Mouse (Mus musculus) urinary bladder, postnatal 4 days (tissue): ENCODE measurements around the gene Cd83.

Experiments used
- DNase-seq, 2 experiments: peaks; one replicate each; pipeline ENCODE4 v3.0.0; 2021 to 2022; ENCODE audit warnings: low spot score in 2 of 2

Cd83 gene

DNA sequence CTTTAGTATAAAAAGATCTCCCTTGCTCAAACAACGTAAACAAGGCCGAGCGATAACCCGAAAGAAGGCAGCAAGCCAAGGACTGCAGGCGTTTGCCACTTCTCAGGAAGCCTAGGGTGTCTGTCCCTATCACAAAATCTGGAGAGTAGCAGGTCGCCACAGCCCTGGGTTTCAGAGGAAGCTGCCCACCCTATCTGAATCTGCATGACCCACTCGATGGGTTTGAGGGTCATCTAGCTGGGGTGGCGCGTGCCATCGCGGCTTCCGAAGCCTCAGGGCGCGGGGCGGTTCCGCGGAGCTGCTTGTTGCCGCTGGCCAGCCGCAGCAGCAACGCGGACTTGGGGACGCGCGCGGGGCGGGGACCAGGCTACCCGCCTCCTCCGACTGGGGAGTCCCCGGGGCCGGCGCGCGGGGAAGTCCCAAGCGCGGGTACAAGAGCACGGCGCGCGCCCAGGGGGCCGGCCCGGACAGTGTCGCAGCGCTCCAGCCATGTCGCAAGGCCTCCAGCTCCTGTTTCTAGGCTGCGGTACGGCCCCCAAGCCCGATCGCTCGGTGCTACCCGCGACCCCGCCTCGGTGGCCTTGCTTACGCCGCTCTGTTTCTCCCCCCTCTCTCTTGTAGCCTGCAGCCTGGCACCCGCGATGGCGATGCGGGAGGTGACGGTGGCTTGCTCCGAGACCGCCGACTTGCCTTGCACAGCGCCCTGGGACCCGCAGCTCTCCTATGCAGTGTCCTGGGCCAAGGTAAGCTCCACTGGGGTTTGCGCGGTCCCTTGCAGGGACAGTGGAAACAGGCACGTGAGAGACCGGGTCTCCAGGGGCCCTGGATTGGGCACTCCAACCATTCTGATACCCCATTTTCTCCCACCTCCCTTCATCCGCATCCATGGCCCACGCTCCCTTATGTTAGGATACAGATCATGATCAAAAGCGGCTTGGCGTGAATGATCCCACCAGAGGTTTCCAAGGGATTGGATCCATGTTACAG, at the start of gene Cd83:
TSS of gene Cd83 (plus strand) at position 51 of the 987 bp plus-strand sequence.
- peak in 1 of 2 experiments; percentile 35 for DNase-seq

DNA sequence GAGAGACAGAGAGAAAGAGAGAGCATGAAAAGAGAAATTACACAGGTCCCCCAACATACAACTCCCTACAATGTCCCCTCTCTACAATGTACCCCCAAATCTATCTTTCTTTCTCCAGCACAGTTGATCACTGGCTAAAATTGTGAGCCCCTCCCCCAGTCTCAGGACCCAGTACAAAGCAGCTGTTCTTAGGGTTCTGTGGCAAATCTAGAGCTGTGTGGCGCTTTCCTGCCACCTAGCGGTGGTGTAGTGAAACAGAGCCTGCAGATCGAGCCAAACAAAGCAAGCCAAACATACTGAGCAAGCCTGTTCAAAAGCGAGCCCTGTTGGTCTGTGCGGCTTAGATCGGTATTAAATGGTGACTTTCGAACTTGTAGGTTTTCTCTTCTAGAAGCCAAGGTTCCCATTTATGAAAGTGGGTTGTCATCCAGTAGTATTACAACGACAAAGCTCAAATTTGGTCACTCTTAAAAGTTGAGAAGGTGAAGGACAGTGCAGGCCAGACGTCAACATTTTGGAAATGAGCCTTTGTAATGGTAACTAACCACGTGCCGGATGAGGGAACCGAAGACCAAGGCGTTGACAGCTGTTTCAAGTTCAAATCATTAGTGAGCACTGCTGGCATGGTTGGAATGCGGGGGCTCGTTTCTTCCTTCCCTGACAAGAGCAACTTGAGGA, 44.8 kb upstream of the Cd83 start:
- peak; percentile 66 to 70 for DNase-seq

DNA sequence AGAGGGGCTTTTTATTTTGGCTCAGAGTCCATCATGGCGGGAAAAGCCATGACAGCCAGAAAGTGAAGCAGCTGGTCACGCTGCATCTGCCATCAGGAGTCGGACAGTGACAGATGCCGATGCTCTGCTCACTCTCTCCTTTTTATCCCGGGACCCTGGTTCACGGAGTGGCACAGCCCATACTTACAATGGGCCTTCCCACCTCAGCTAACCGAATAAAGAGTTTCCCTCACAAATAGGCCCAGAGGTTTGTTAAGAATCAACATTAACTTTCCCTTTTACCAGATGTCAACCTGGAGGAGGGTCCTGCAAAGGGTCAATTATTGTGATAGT, 44.3 kb upstream of the Cd83 start:
- no peak for DNase-seq

DNA sequence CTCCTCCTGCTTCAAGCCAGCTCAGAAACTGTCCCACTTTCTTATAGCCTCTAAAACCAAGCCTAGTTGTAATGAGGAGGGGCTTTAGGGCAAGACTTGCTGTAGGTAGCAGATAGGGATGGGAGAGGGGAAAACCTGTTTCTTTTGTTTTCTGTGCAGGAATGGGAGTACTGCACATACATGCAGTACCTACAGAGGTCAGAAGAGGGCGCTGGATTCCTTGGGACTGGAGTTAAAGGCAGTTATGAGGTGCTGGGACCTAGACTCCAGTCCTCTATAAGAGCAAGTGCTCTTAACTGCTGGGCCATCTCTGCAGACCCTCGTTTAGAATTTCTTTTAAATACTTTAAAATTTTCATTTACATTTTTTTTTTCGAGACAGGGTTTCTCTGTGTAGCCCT, 41.9 kb upstream of the Cd83 start:
- no peak for DNase-seq

DNA sequence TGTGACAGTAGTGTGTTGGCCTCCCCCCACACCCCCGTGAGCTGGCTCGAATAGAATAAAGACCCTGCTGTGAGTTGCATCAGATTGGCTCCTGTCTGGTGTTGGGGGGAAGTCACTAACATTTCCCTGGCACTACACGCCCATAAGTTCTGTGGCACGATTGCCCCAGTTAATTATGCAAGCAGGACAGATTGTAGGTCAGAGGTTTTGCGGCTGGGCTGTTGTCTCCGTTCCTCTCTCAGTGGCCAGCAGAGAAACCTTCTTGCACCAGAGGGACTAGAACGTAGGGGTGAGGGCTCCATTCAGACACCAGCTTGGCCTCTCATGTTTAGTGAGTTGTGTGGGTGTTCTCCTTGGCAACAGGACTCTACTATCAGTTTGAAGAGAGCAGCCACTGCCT, 40.3 kb upstream of the Cd83 start:
- no peak for DNase-seq

DNA sequence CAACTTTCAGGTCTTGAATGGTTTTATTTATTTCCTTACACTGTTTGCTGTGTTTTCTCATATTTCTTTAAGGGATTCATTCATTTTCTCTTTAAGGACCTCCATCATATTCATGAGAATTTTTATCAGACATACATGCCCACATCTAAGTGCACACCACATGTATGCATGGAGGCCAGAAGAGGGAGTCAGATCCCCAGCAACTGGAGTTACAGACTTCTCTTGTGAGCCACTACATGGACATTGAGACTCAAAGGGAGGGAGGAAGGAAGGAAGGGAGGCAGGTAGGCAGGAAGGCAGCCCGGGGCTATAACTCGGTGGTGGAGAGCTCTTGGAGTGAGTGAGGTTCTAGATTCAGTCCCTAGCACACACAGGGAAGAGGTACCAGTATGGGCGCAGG, 34.3 kb upstream of the Cd83 start:
- DNase-seq, result no peak

DNA sequence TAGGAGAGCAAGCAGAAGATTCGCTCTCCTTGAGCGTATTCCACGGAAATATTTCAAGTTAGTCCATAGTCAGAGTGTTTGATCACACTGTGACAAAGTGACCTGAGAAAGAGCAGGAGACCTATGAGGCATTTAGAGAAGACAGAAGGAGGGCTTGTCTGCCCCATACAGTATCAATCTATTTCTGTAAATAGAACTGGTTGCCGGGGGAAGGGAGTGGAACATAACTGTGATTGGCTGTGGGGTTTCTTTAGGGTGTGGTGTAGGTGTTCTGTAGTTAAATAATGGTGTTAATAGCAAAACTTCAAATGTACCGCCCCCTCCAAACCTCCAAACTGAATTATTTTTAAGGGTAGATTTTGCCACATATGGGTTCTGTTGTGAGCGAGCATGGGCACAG, 33.6 kb upstream of the Cd83 start:
- DNase-seq, result no peak

DNA sequence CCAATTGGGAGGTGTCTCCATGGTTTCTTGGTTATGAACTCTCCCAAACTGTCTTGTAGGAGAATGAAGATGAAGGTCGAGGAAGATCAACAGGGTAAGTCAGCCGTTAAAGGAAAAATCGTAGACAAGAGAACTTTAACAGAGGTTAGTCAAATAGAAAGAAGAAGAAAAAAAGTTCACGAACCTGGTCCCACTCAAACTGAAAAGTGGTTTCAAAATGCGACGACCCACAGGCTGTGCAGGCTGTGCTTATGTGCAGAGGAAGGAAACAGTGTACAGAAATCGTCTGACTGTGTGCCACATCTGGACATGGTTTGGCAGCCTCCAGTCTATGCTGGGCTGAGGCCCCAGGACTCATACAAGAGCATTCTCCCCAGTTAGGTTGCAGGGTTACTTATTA, 32.2 kb upstream of the Cd83 start:
- DNase-seq, result no peak

DNA sequence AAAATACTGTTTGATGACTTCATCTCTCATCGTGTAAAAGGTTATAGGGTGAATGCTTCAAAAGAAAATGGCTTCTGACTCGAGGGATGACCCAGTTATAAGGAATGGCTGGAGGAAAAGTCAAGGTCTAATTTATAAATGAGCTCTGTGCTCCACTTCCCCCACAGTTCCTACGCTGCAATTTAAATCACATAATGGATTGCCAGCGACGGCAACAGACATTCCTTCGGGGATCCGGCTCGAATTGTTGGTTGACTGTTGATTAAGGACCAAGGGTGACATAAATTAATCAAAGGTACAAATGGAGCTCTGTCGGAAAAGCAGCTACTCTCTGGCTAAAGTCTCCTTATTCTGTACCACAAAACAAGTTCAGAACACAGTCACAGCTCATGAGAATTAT, 30.9 kb upstream of the Cd83 start:
- DNase-seq, result no peak

DNA sequence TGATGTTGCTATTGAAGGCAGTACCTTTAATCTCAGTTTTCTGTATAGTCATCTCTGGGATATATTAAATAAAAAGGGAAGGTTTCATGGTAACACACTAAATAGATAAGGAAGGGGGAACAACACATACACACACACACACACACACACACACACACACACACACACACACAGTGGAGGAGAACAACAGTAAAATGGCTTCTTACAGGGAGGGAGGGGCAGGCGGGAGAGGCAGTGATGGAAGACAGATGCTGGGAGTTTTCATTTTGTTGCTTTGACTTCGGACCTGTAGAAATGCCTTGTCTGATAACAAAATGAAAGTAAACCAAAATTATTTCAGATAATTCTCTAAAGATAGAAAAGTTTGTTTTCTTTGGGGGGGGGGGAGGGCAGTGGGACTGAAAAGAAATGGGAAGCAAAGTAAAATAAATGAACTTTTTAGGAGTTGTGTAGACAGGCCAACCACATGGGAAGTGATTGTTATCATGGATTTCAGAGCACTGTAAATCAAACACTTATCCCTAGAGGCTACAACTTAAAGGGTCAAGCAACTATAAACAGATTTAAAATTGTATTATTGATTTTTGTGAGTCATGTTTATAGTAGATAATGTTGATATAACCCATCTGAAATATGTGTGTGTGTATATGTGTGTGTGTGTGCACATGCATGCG, 30.0 kb upstream of the Cd83 start:
- no peak for DNase-seq

DNA sequence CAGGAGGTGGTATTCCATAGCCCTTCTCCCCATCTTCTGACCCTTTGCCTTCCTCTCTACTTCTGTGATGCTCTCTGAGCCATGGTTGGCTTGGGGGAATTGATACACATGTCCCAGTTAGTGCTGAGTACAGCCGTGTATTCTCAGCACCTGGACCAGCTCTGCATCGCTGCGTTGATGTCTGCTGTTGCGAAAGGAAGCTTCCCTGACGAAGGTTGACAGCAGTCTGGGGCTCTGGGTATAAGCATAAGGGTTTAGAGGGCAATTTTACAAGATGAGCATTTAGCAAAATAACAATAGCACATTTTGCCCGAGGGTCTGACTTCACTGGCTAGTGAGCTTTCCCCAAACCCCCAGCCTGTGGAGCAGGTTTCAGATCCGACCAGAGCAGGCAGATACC, 29.0 kb upstream of the Cd83 start:
- DNase-seq, result no peak

DNA sequence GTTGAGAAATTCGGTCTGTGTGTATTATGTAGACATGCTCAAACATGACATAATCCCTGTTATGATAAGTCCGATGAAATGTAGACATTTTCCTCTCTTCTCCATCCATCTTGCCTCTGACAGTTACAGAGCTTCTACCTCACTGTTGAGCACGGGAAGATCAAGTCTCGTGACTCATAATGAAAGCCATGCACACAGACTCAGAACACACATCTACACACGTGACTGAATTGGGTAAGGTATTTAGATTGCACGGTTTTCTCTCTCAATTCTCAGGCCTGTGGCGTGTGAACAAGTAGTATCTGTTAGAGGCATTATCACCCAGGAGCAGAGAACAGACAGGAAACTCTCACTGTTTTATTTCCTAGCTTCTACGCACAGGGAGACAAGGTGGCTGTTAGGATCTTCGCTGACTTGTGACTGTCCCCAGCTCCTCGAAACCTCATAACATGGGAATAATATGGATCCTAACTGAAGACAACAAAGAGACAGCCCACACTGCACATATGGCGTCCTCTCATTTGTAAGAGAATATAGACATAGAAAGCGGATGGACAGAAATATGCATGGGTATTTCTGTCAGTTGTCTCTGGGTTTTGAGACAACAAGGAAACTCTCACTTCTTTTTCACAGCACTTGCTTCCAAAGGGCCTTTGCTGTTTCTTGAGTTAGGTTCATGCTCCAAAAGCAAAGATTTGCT, 23.3 kb upstream of the Cd83 start:
- no peak for DNase-seq

DNA sequence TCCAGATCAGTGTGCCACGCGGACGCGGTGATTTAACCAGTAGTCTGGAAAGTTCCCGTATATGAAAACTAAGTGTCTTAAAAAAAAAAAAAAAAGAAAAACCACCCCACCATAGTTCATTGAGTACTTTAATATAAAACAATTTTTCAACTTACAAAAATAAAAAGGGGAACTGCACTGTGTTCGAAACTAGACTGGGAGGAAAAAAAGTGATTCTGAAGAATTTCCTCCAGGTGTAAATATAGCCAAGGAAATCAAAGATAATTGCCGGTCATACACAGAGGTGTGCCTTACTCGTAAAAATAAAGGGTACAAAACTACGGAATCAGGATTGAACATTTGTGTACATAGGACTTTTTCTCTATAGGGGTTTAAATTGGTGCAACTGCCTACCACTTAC, 21.7 kb upstream of the Cd83 start:
- no peak for DNase-seq

DNA sequence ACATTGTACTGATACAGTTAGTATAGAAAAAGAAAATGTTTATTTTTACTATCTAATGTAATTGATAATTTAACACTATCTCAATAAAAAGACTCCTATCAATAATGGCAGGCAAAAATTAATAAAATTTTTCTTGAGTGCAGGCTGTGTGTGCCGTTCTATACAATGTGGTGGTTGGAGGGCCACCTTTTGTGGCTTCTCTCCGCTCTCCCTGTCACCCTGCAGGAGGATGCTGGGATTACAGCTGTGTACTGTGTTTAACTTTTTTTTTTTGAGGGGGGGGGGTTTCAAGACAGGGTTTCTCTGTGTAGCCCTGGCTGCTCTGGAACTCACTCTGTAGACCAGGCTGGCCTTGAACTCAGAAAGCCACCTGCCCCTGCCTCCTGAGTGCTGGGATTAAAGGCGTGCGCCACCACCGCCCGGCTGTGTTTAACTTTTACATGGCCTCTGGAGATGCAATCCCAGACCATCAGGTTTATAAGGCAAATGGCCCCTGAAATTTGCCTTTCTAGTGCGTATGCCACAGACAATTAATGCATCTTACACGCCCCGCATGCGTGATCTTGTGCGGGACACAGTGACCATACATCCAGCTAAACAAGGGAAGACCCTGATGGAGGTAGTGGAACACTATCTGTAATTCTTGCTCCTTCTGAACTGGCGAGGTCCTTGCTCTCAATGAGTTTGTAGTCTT, 21.1 kb upstream of the Cd83 start:
- no peak for DNase-seq

DNA sequence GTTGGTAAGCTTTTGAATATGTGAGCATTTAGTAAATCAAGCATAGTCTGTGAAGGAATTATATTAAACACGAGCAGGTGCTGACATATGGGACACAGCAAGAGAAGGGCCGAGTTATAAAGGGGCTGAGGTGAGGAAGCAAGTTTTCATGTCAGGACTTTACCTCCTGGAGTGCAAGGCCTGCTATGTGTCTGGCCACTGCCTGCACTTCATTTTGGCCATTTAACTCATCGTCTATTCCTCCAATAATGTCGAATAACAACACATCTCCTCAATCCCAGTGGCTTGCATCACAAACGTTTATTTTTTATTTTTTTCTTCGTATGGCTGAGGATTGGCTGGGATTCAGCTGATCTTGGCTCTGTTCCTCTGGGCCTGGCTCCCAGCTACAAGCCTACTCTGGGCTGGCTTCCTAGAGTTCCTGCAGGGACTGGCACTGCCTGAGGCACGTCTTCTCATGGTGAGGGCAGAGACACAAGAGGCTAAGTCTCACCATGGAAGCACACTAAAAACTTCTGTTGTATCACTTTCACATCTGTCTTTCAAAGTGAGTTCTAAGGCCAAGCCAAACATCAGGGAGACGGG, 20.5 kb upstream of the Cd83 start:
- DNase-seq, result no peak

DNA sequence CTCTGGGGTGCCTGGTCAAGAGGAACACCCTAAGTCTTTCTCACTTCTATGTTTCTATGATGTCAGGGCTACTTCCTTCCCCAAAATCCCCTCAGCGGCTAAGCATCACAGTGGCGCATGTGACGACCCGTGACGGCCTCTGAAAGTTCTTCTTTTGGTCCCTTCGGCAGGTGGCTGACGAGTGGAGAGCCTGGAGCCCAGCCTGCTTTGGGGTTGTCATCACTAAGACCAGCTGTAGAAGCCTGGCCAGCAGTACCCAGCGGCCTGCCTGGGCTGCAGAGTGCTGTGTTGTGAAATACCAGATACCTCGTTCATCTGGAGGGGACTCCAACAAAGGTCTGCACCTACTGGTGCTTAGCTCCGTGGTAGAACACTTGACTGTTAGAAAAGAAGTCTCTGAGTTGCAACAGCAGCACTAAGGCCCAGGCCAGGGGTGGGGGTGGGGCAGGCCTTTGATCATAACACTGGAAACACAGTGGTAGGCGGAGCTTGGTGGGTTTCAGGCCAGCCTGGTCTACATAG, 19.2 kb upstream of the Cd83 start:
- DNase-seq, result peak in 1 of 2 experiments; percentile 21

DNA sequence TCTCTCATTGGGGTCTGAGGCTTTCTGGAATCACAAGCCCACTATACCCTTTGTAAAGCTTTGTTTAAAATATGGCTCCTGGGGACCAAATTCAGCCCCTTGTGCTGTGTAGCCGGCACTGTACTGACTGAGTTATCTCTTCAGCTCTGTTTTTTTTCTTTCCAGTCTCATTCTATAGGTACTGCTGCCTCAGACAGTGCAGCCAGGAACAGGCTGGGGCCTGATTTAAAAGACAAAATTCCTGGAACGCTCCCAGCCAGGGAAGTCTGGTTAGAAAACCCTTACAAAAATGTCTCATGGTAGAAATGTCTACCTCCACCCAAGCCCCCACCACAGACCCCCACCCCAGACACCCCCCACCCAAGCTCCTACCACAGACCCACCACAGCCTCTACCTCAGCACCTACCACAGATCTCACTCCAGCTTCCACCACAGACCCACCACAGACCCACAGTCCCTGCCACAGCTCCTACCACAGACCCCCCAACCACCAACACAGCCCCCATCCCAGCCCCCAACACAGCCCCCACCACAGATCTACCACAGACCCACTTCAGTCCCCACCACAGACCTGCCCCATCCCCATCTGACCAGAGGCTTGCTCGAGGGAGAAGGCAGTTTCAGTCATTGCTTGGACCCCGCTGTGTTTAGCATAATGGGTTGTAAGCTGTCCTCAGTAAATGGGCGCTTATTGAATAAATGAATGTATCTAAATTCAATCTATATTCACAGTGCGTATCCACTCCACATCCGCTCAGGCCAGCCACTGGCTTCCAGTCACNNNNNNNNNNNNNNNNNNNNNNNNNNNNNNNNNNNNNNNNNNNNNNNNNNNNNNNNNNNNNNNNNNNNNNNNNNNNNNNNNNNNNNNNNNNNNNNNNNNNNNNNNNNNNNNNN, 17.5 kb upstream of the Cd83 start:
- no peak for DNase-seq

DNA sequence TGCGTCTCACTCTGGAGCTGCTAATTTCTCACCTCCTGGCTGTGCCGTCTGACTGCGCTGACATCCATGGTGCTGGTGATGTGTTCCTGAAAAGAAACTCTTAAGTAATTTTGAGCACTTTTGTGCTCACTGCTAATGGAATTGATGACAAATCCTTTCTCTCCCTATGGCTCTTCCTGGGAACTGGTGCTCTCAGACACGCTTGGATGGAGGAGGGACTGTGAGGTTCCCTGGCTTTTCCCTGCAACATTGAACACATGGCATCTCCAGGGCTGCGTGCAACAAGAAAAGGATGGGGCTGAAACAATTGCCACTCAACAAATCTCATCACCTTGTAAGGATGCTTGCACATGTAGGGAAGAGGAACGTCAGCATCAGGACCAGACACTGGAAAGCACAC, 11.6 kb upstream of the Cd83 start:
- no peak for DNase-seq

DNA sequence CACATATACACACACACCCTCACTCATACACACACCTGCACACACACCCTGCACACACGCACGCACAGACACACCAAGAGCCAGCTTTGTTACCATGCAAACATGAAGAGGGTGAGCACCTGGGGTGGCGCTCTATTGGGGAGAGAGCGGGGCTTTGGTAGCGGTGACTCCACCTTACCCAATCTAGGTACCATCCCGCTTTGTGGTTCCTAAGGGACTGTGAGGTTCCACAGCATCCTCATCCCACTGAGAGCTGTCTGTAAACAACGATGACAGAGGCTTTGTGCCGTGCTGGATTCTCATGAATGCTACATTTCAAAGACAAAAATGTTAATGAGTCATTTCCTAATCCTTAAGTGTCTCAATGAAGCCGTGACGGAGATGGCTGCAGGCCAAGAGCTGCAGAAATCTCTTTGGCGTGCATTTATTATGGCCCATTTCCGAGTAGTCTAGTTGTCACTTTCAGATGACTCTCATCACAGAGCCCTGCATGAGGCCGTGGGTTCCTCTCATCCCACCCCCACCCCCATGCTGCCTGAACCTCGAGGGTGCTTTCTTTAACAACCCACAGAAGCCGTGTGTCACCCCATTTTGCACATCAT, 10.5 kb upstream of the Cd83 start:
- no peak for DNase-seq
